Mouse (Mus musculus) brown adipose tissue, adult 24 weeks (tissue): ENCODE data around the gene Cyp3a57. TPM values are rescaled to one million over a fixed set of nuclear protein-coding genes. Genes with fewer than 3 reads are reported as not detected.
"Not testable (repeated sequence)": the region's sequence is repeated elsewhere in the genome, so short reads cannot be mapped to it uniquely, and the experiment has no call there.

Source experiments
- H3K27ac ChIP-seq: fragments of 200-500 bp; replicated peaks from 2 replicates; pipeline ENCODE4 v1.5.1; 2012; ENCODE audit warnings: low read depth, mild to moderate bottlenecking, low read length
- H3K4me1 ChIP-seq: fragments of 200-500 bp; 2 replicates; pipeline ENCODE4 v1.6.1; 2012; ENCODE audit warnings: low read length, mixed read lengths; ENCODE audit not compliant: control insufficient read depth, insufficient read depth, insufficient read length
- H3K4me3 ChIP-seq: fragments of 200-500 bp; 2 replicates; pipeline ENCODE4 v1.5.1; 2012; ENCODE audit warnings: low read depth, mild to moderate bottlenecking, low read length, moderate library complexity; ENCODE audit not compliant: insufficient read depth
- polyA plus RNA-seq: library from polyadenylated mRNA; stranded (reverse); fragments of >200 nt; gene quantifications from 2 replicates; pipeline ENCODE4 v1.2.4, GENCODE M21; 2012; ENCODE audit not compliant: missing spikeins, insufficient read depth, insufficient read length

Cyp3a57 gene
- not detected in 2 replicates for polyA plus RNA-seq

GRCm38 (mm10) chr5:145344941-145345340, at the start of gene Cyp3a57:
Gene Cyp3a57 (plus strand): TSS chr5:145345279.
- Histone ChIP-seq H3K4me3 (no peak within 1 kb of the TSS), H3K27ac (no peak within 1 kb of the TSS), H3K4me1 (no peaks in the 10 kb centered on the region)

GRCm38 (mm10) chr5:145300469-145300868, 44.6 kb upstream of the Cyp3a57 start:
- Histone ChIP-seq H3K27ac (no peak overlapping the region), H3K4me3 (no peak overlapping the region), H3K4me1 (no peaks in the 10 kb centered on the region)

GRCm38 (mm10) chr5:145301796-145302195, 43.3 kb upstream of the Cyp3a57 start:
- not testable (repeated sequence) for H3K4me1 ChIP-seq, H3K4me3 ChIP-seq, H3K27ac ChIP-seq

- Histone ChIP-seq H3K4me3 (no peak overlapping the region), H3K27ac (no peak overlapping the region), H3K4me1 (no peaks in the 10 kb centered on the region)
Observed at GRCm38 (mm10) chr5:145302424-145302823, 42.7 kb upstream of the Cyp3a57 start.

- H3K4me3 ChIP-seq, H3K4me1 ChIP-seq: not testable (repeated sequence)
Observed at GRCm38 (mm10) chr5:145306953-145307352, 38.1 kb upstream of the Cyp3a57 start.

GRCm38 (mm10) chr5:145307811-145308210, 37.3 kb upstream of the Cyp3a57 start:
- H3K4me3 ChIP-seq, H3K4me1 ChIP-seq, H3K27ac ChIP-seq: not testable (repeated sequence)

More at GRCm38 (mm10) chr5:145306953-145307352, 38.1 kb upstream of the Cyp3a57 start:
- H3K27ac ChIP-seq = not testable (repeated sequence)

GRCm38 (mm10) chr5:145313845-145314244, 31.2 kb upstream of the Cyp3a57 start:
- Histone ChIP-seq H3K27ac (no peak overlapping the region), H3K4me1 (no peaks in the 10 kb centered on the region), H3K4me3 (no peak overlapping the region)

GRCm38 (mm10) chr5:145317141-145317540, 27.9 kb upstream of the Cyp3a57 start:
- H3K4me1 ChIP-seq = no peaks in the 10 kb centered on the region
- H3K27ac ChIP-seq = no peak overlapping the region
- no peak overlapping the region for H3K4me3 ChIP-seq

- H3K4me3 ChIP-seq, H3K4me1 ChIP-seq, H3K27ac ChIP-seq: not testable (repeated sequence)
Observed at GRCm38 (mm10) chr5:145338756-145339155, 6.3 kb upstream of the Cyp3a57 start.

- Histone ChIP-seq H3K4me3 (no peak overlapping the region), H3K27ac (no peak overlapping the region), H3K4me1 (no peaks in the 10 kb centered on the region)
Observed at GRCm38 (mm10) chr5:145349697-145350096, 4.6 kb downstream of the Cyp3a57 start.

- H3K4me1 ChIP-seq = no peaks in the 10 kb centered on the region
- H3K4me3 ChIP-seq = no peak overlapping the region
- H3K27ac ChIP-seq = no peak overlapping the region
Observed at GRCm38 (mm10) chr5:145353081-145353480, 8.0 kb downstream of the Cyp3a57 start.

- not testable (repeated sequence) for H3K27ac ChIP-seq, H3K4me1 ChIP-seq, H3K4me3 ChIP-seq
Observed at GRCm38 (mm10) chr5:145415416-145415815, 70.3 kb downstream of the Cyp3a57 start.

GRCm38 (mm10) chr5:145422287-145422686, 77.2 kb downstream of the Cyp3a57 start:
- H3K4me1 ChIP-seq = no peaks in the 10 kb centered on the region
- H3K4me3 ChIP-seq = no peak overlapping the region
- no peak overlapping the region for H3K27ac ChIP-seq

GRCm38 (mm10) chr5:145431004-145431403, 85.9 kb downstream of the Cyp3a57 start:
- H3K27ac ChIP-seq = no peak overlapping the region
- H3K4me3 ChIP-seq = no peak overlapping the region
- no peaks in the 10 kb centered on the region for H3K4me1 ChIP-seq

- Histone ChIP-seq H3K4me3 (no peak overlapping the region), H3K4me1 (no peaks in the 10 kb centered on the region), H3K27ac (no peak overlapping the region)
Observed at GRCm38 (mm10) chr5:145433688-145434087, 88.6 kb downstream of the Cyp3a57 start.
